In genomic region chr7:49342556-49343080, GRCm38 (mm10) we compare ENCODE assay signal across 9 mouse cellular contexts.
DNase-seq lines count a peak whose midpoint lies in the region; ATAC-seq and TF ChIP-seq lines count a peak whose summit lies in the region.
"Had no signal": no experiment of that assay in that cellular context is flagged by ENCODE, and none has a peak within 500 bp of the region (broad histone marks: within the 10 kb centered on the region; RNA-seq: fewer than 3 reads in every experiment).

No protein-coding gene starts in this region.

- 39% methylated on average over 13 of the region's 13 CpGs for WGBS in heart, embryonic 11.5 days (ENCODE audit: insufficient replicate concordance)
- whole genome bisulfite sequencing in thymus, adult 2 months = 45% methylated on average over 13 of the region's 13 CpGs
- WGBS in liver, embryonic 12.5 days (ENCODE audit: insufficient replicate concordance) = 33% methylated on average over 13 of the region's 13 CpGs

- TF ChIP-seq CTCF in thymus, adult 2 months (IDR thresholded peaks at IDR 0.05; ENCODE audit: borderline replicate concordance, control insufficient read depth, extremely low read depth, insufficient read depth, low read length, poor library complexity) = no peak

- ATAC-seq in heart, embryonic 11.5 days (replicated peaks; ENCODE audit: insufficient number of reproducible peaks, low FRiP score, low TSS enrichment) = no peak
- 0 out of 2 replicates have a peak, but pooled peaks have one; percentile 8 for ATAC-seq in liver, embryonic 12.5 days

- peaks cover 21% of the 10 kb centered on the region for H3K4me1 ChIP-seq in heart, embryonic 11.5 days (ENCODE audit: control insufficient read depth, insufficient read depth, low read length)
- peaks cover 13% of the 10 kb centered on the region for H3K4me1 ChIP-seq in thymus, adult 2 months (replicated peaks; ENCODE audit: control insufficient read depth, insufficient read depth, low read length)
- peaks cover 4% of the 10 kb centered on the region; the same call in 1 of the 2 replicates for H3K4me1 ChIP-seq in liver, embryonic 12.5 days

- no peak overlapping the region for H3K9ac ChIP-seq in heart, embryonic 11.5 days (ENCODE audit: low read depth, low read length)
- no peak overlapping the region for H3K9ac ChIP-seq in liver, embryonic 12.5 days

- no peak for TF ChIP-seq POLR2A in thymus, adult 2 months (IDR thresholded peaks at IDR 0.05; ENCODE audit: control insufficient read depth, extremely low read depth, insufficient read depth, low read length, poor library complexity)

- peak overlapping the region; percentile 61 for H3K4me2 ChIP-seq in heart, embryonic 11.5 days
- H3K4me2 ChIP-seq in liver, embryonic 12.5 days = peak overlapping the region; percentile 19

- no peak overlapping the region for H3K27ac ChIP-seq in heart, embryonic 11.5 days (ENCODE audit: low read depth, low read length)
- 0 out of 2 replicates have a peak overlapping the region, but pooled peaks have one; percentile 4 for H3K27ac ChIP-seq in thymus, adult 2 months (ENCODE audit: control insufficient read depth, insufficient read depth, low read length)
- H3K27ac ChIP-seq in liver, embryonic 12.5 days = no peak overlapping the region

- H3K36me3 ChIP-seq in heart, embryonic 11.5 days (ENCODE audit: control insufficient read depth, insufficient read depth, low read length) = no peaks in the 10 kb centered on the region
- no peaks in the 10 kb centered on the region for H3K36me3 ChIP-seq in thymus, adult 2 months (ENCODE audit: control insufficient read depth, insufficient read depth, low read length)
- H3K36me3 ChIP-seq in liver, embryonic 12.5 days = no peaks in the 10 kb centered on the region

- no peaks in the 10 kb centered on the region for H3K27me3 ChIP-seq in heart, embryonic 11.5 days (ENCODE audit: control insufficient read depth, insufficient read depth, low read length)
- no peaks in the 10 kb centered on the region for H3K27me3 ChIP-seq in thymus, adult 2 months (ENCODE audit: control insufficient read depth, insufficient read depth, low read length)
- H3K27me3 ChIP-seq in liver, embryonic 12.5 days (replicated peaks) = peaks cover 41% of the 10 kb centered on the region

- no peak for DNase-seq in heart, adult 18-20 months
- DNase-seq in thymus, adult 2 months = no peak
- no peak for DNase-seq in thymus, postnatal 4 days
- no peak for DNase-seq in cerebellum, adult 9-11 months
- DNase-seq in adrenal gland, postnatal 10 days = no peak
- no peak for DNase-seq in kidney, adult 11 months
- DNase-seq: cerebellum, adult 9-10 months had no signal

- no peaks in the 10 kb centered on the region for H3K9me3 ChIP-seq in heart, embryonic 11.5 days (replicated peaks; ENCODE audit: control insufficient read depth, low read length)
- no peaks in the 10 kb centered on the region for H3K9me3 ChIP-seq in liver, embryonic 12.5 days (replicated peaks)

- H3K4me3 ChIP-seq in heart, embryonic 11.5 days (ENCODE audit: low read depth, low read length) = no peak overlapping the region
- H3K4me3 ChIP-seq in thymus, adult 2 months (ENCODE audit: control insufficient read depth, insufficient read depth, low read length) = no peak overlapping the region
- H3K4me3 ChIP-seq in liver, embryonic 12.5 days = no peak overlapping the region
